Mouse (Mus musculus) left cerebral cortex, postnatal 14 days (tissue): ENCODE results near the gene Zfp811. TPM values are rescaled to one million over a fixed set of nuclear protein-coding genes. Genes with fewer than 3 reads are reported as not detected.

Experiments used
- DNase-seq, 2 experiments: peaks; one replicate each; pipeline ENCODE4 v3.0.0; 2021 to 2022; ENCODE audit warnings: low spot score in 2 of 2, mixed read lengths in 1 of 2
- intact Hi-C: fragments of 180-260 bp; cut with DNase I; formaldehyde crosslinking; loops from one replicate; pipeline ENCODE4 v1.15.1; 2025
- total RNA-seq, 2 experiments: library from RNA; stranded (reverse); gene quantifications; 2 replicates each; pipeline ENCODE4 v1.2.3; 2021

The Zfp811 gene
- total RNA-seq, 2 experiments from 2014 or later = 8.0 to 8.5 TPM

GRCm38 (mm10) chr17:32771213-32771612, 38.5 kb downstream of the Zfp811 start:
- intact Hi-C loops = loop anchor here (5.0 kb wide), 1 partner anchor 61 kb away; the partner anchor contains the start of gene Zfp799
- DNase-seq = peak in 1 of 2 experiments; percentile 52

GRCm38 (mm10) chr17:32766422-32766821, 43.3 kb downstream of the Zfp811 start:
- intact Hi-C loops = no loop called here
- no peak for DNase-seq

- intact Hi-C loops = no loop called here
- DNase-seq = no peak
Measured at GRCm38 (mm10) chr17:32757331-32757730, 52.4 kb downstream of the Zfp811 start.

- intact Hi-C loops = no loop called here
- no peak for DNase-seq
Measured at GRCm38 (mm10) chr17:32753634-32754033, 56.1 kb downstream of the Zfp811 start.

GRCm38 (mm10) chr17:32752813-32753360, 56.8 kb downstream of the Zfp811 start:
- intact Hi-C loops = no loop called here
- no peak for DNase-seq

GRCm38 (mm10) chr17:32750611-32751010, 59.1 kb downstream of the Zfp811 start:
- intact Hi-C loops = no loop called here
- no peak for DNase-seq

Other genes starting within 250 kb of the Zfp811 start
- not detected for gene Cyp4f37, start 188.6 kb downstream of the Zfp811 start, total RNA-seq
- not detected for gene Cyp4f40, start 151.0 kb downstream of the Zfp811 start, total RNA-seq
- gene Cyp4f15, start 124.3 kb downstream of the Zfp811 start, total RNA-seq = 10 to 100 TPM in 1 of 2 experiments, 1 to 10 TPM in 1; 8.2 to 12.0 TPM
- gene Zfp871, start 21.6 kb downstream of the Zfp811 start, total RNA-seq = 10 to 100 TPM; 74.4 to 87.0 TPM
- 10 to 100 TPM; 21.5 to 22.4 TPM for gene Zfp799, start 20.3 kb upstream of the Zfp811 start, total RNA-seq
- 1 to 10 TPM; 8.0 to 8.3 TPM for gene Zfp870, start 81.7 kb upstream of the Zfp811 start, total RNA-seq
- gene Cyp4f14, start 107.4 kb upstream of the Zfp811 start, total RNA-seq = 1 to 10 TPM; 3.3 to 3.4 TPM
- 10 to 100 TPM; 13.3 to 15.1 TPM for gene Cyp4f13, start 137.5 kb upstream of the Zfp811 start, total RNA-seq
- 1 to 10 TPM; 3.1 to 3.4 TPM for gene Zfp472, start 155.9 kb upstream of the Zfp811 start, total RNA-seq
- 10 to 100 TPM; 13.6 to 14.6 TPM for gene Zfp952, start 183.2 kb upstream of the Zfp811 start, total RNA-seq
- 10 to 100 TPM; 15.8 to 17.6 TPM for gene Zfp763, start 223.5 kb upstream of the Zfp811 start, total RNA-seq